Mouse (Mus musculus) bone marrow, adult 2 months (tissue): ENCODE data around the gene Fdxr. TPM values are rescaled to one million over a fixed set of nuclear protein-coding genes. Genes with fewer than 3 reads are reported as not detected.

Source experiments
- H3K27ac ChIP-seq: fragments of 200-500 bp; 2 replicates; pipeline ENCODE4 v1.5.1; 2012; ENCODE audit warnings: low read depth, mild to moderate bottlenecking, control low read depth, inconsistent platforms, low read length; ENCODE audit not compliant: control insufficient read depth, poor library complexity, insufficient read depth
- H3K4me1 ChIP-seq: fragments of 200-500 bp; 2 replicates; pipeline ENCODE4 v1.6.1; 2011; ENCODE audit warnings: low read length; ENCODE audit not compliant: control insufficient read depth, insufficient read depth
- H3K4me3 ChIP-seq: fragments of 200-500 bp; replicated peaks from 2 replicates; pipeline ENCODE3; 2011; ENCODE audit warnings: mild to moderate bottlenecking, low read depth, low read length, control low read depth; ENCODE audit not compliant: control insufficient read depth
- CTCF ChIP-seq: fragments of 200-500 bp; IDR thresholded peaks from 2 replicates; pipeline ENCODE4 v1.5.1; 2011; ENCODE audit warnings: low read length, control low read depth; ENCODE audit not compliant: control insufficient read depth, insufficient read depth
- POLR2A ChIP-seq: fragments of 200-500 bp; IDR thresholded peaks from 2 replicates; pipeline ENCODE4 v1.6.1; 2011; ENCODE audit warnings: low read depth, mild to moderate bottlenecking, control low read depth, low read length, borderline replicate concordance; ENCODE audit not compliant: control insufficient read depth
- WGBS: fragments of 180-500 bp; shearing (Covaris S2); methylation state at CpG from one replicate; pipeline ENCODE4 v1.1.7; 2018; 5-methylcytosine and 5-hydroxymethylcytosine counted together
- polyA plus RNA-seq: library from polyadenylated mRNA; stranded (reverse); fragments of >200 nt; gene quantifications from 2 replicates; pipeline ENCODE4 v1.2.4, GENCODE M21; 2011; ENCODE audit warnings: low replicate concordance; ENCODE audit not compliant: missing spikeins, insufficient read depth, insufficient read length

Fdxr gene
- polyA plus RNA-seq, result 9.9 and 21.2 TPM in 2 replicates

DNA sequence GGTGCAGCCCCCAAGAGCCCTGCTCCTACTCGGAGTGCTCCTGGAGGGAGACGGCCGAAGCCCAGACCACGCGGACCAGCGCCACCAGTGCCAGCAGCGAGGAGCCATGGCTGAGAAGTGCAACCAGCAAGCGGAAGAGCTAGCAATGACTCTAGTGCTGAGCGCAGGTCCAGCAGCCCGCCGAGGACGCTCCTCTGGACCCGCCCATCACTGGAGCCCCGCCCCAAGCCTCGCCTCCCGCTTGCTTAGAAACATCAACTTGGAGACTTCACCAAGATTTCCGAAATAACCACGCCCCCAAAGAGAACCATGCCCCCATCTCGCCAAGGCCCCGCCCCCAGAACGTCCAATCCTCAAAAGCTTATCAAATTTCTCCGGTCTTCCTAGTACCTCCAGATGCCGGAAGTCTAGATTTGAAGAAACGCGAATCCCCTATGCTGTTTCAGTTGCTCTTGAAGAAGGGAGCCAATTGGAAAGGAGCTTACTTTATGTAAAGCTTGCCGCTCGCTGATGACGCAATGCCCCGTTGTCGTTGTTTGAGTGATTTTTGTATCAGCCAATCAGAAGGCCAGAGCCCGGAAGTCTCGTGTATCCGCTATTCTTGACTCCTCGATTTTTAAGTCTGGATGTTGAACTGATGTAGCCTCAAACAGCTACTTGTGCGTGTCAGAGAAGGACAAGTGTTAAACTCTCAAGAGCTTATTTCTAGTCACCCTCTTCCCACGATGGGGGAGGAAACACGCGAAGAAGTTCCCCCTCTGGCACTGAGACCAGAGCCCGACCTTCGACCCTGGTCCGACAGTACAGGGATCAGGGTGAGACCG, at the start of gene Fdxr:
TSS of gene Fdxr (minus strand) at position 271 of the 824 bp plus-strand sequence.
- Histone ChIP-seq H3K4me1 (peaks cover 2% of the 10 kb centered on the region; the same call in 1 of the 2 replicates), H3K4me3 (peak within 1 kb of the TSS; percentile 74), H3K27ac (peak within 1 kb of the TSS; percentile 80)
- WGBS, result under 1% methylated on average over 42 of the region's 42 CpGs
- TF ChIP-seq CTCF (no peak), POLR2A (peak; percentile 99)

GRCm38 (mm10) chr11:115323354-115323753, 46.5 kb upstream of the Fdxr start:
- TF ChIP-seq POLR2A (no peak), CTCF (no peak)
- Histone ChIP-seq H3K27ac (no peak overlapping the region), H3K4me1 (no peaks in the 10 kb centered on the region), H3K4me3 (no peak overlapping the region)
- WGBS, result 19% methylated on average over 32 of the region's 32 CpGs

DNA sequence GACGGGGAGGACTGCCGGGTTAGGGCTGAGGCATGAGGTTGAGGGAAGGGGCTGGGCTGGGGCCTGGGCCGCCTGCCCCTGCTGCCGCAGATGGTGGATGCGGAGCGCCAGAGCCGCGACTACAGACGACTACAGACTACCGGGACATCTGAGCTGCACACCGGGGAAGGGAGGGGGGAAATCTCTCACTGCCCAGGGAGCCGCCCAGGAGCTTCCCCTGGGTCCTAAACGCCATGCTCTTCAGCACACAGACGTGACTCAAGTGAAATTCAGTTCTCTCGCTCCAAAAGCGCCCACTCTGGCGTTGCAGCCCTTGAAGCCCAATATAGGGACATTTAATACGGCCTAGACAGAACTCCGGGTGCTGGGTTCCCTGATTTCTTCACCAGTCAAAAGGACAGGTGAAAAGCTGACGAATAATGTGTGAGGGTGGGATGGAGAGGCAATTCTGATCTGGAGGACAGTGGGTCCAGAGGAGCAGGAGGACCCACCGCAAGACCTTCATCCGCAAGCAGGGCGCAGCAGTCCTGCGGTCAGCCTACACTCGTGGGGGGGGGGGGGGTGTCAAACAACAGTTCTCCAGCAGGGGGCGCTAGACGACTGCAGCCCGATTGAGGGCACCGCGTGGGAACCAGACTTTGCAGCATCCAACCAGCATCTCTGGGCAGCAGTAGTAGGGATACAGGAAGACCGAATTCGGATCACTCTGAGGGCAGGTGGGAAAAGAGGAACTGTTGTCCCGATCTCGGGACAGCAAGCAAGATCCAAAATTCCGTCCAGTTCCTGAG, 45.2 kb upstream of the Fdxr start, which contains the start of gene Ush1g:
TSS of gene Ush1g (minus strand) at position 136 of the 788 bp plus-strand sequence.
- TF ChIP-seq POLR2A (no peak), CTCF (peak; percentile 72)
- H3K4me1 ChIP-seq, result no peaks in the 10 kb centered on the region
- no peak within 1 kb of the TSS for H3K27ac ChIP-seq
- WGBS, result 6% methylated on average over 35 of the region's 35 CpGs
- no peak within 1 kb of the TSS for H3K4me3 ChIP-seq

DNA sequence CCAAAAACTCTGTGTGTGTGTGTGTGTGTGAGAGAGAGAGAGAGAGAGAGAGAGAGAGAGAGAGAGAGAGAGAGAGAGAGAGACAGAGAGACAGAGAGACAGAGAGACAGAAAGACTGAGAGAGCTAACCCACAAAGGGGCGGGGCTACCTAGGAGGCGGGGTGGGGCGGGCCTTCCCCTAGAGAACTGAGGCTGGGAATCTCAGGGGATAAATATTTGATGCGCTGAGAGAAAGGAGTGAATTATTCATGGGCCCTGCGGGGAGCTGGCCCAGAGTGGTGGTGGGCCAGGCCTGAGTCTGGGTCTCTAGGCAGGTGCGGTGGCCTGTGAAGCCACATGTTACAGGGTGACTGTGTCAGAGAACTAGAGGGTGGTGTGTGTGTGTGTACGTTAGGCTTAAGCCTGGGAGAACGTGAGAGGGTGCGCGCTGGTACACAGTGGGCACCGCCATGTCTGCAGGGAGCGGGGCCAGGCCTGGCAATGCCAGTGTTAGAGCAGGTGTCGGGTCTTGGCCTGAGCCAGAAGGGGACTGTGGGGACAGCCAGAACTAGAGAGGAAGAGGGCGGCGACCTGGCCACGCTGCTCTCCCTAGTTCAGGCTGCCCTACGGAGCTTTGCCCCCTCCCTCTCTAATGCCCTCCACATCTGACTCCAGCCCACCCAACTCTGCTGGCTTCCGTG, 43.0 kb upstream of the Fdxr start:
- Histone ChIP-seq H3K27ac (no peak overlapping the region), H3K4me3 (no peak overlapping the region), H3K4me1 (no peaks in the 10 kb centered on the region)
- no peak for TF ChIP-seq CTCF
- TF ChIP-seq POLR2A, result no peak
- WGBS, result 18% methylated on average over 18 of the region's 18 CpGs

DNA sequence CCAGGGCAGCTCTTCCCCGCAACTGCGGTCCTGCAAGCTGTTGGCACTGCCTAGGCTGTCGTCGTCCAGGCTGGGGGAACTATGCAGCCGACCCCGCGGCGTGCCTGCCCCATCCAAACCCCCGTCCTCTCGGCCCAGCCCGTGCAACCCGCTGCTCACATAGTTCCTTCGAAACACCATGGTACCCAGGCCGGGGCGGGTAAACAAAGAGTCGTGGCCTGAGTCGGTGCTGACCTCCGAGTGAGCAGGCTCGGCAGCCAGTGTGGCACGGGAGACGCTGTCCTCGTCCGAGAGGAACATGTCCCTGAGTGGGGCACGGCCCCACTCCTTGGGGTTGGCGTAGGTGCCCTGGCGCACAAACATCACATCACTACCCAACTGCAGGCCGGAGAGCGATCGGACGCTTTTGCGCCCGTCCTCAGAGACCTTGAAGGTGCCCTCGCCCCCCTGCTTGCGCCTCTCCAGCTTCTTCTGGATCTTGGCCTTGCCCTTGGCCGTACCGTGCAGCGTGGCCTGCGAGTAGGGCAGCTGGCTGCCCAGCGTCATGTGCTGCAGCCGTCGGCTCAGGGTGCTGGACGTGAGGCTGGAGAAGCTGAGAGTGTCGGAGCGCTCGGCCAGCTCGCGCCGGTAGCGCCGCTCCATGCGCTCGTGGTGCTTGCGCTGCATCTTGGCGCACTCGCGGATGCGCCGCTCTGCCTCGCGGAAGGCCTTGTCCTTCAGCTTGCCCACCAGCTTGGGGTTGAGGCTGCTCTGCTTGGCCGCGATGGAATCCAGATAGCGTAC, 41.6 kb upstream of the Fdxr start:
- H3K4me3 ChIP-seq, result no peak overlapping the region
- no peak for TF ChIP-seq CTCF
- TF ChIP-seq POLR2A, result no peak
- no peaks in the 10 kb centered on the region for H3K4me1 ChIP-seq
- H3K27ac ChIP-seq, result no peak overlapping the region
- 9% methylated on average over 63 of the region's 63 CpGs for WGBS

DNA sequence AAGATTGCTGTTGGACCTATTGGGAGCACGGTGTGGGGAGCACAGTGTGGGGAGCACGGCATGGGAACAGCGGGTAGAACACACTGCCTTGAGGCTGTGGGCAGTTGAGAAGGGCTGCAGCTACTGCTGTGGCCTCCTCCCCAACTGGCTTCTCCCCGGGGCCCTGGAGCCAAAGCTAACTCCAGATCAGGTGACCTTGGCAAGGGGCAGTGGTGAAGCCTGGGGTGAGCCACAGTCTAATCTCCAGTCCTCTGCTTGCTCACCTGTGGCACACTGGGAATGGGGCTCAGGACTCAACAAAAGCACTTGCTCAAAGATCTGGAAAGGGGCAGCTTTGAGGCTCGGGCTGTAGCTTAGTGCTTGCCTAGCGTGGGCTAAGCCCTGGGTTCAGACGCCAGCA, 40.4 kb upstream of the Fdxr start:
- H3K4me3 ChIP-seq, result no peak overlapping the region
- H3K4me1 ChIP-seq, result no peaks in the 10 kb centered on the region
- TF ChIP-seq POLR2A, result no peak
- no peak overlapping the region for H3K27ac ChIP-seq
- 57% methylated on average over 7 of the region's 7 CpGs for WGBS

DNA sequence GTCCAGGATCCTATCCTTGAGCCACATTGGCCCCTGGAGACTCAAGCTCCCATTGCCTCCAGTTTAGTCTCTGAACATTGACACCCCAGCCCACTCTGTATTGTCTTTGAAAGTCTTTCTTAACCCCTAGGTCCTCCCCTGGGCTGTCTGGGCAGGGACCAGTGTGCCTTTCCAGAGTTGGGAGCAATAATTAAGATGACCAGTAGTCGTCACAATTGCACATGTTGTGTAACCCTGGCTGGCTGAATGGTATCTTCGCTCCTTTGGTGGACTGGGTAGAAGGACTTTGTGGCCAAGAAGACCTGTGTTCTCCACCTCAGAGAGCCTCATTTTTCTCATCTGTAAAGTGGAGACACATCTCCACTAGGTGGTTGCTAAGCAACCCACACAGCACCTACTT, 37.4 kb upstream of the Fdxr start:
- Histone ChIP-seq H3K27ac (no peak overlapping the region), H3K4me3 (no peak overlapping the region), H3K4me1 (no peaks in the 10 kb centered on the region)
- no peak for TF ChIP-seq CTCF
- no peak for TF ChIP-seq POLR2A
- WGBS, result 23% methylated on average over 2 of the region's 2 CpGs
